Mouse (Mus musculus) erythroblast, embryonic 14.5 days (primary cell): ENCODE results near the gene Sigirr. TPM values are rescaled to one million over a fixed set of nuclear protein-coding genes. Genes with fewer than 3 reads are reported as not detected.
A peak's percentile ranks its signal among the peaks of the same experiment; 100 is the strongest.

Experiments
- H3K27me3 ChIP-seq: 2 replicates; pipeline ENCODE4 v1.6.1; 2012; ENCODE audit warnings: inconsistent platforms; ENCODE audit not compliant: control insufficient read depth
- H3K36me3 ChIP-seq: 2 replicates; pipeline ENCODE4 v1.6.1; 2012; ENCODE audit warnings: mild to moderate bottlenecking, inconsistent platforms; ENCODE audit not compliant: control insufficient read depth
- H3K4me1 ChIP-seq: 2 replicates; pipeline ENCODE4 v1.6.1; 2012; ENCODE audit warnings: inconsistent platforms; ENCODE audit not compliant: control insufficient read depth
- H3K4me3 ChIP-seq: replicated peaks from 2 replicates; pipeline ENCODE3; 2012; ENCODE audit warnings: moderate library complexity, mild to moderate bottlenecking, inconsistent platforms
- H3K9me3 ChIP-seq: 2 replicates; pipeline ENCODE4 v1.6.1; 2012; ENCODE audit warnings: low read length, inconsistent platforms, mixed read lengths; ENCODE audit not compliant: control insufficient read depth
- GATA1 ChIP-seq: IDR thresholded peaks from 2 replicates; pipeline ENCODE4 v1.6.1; 2012; ENCODE audit warnings: low read length, inconsistent platforms, mixed read lengths
- TAL1 ChIP-seq: IDR thresholded peaks from 3 replicates; pipeline ENCODE4 v1.6.1; 2012; ENCODE audit warnings: low read length, inconsistent platforms, mixed read lengths
- polyA plus RNA-seq: library from polyadenylated mRNA; stranded (reverse); fragments of >175 nt; gene quantifications from 2 replicates; pipeline ENCODE4 v1.2.3, GENCODE M21; 2012

Sigirr gene
- polyA plus RNA-seq, 1 experiment, result 0.16 TPM

DNA sequence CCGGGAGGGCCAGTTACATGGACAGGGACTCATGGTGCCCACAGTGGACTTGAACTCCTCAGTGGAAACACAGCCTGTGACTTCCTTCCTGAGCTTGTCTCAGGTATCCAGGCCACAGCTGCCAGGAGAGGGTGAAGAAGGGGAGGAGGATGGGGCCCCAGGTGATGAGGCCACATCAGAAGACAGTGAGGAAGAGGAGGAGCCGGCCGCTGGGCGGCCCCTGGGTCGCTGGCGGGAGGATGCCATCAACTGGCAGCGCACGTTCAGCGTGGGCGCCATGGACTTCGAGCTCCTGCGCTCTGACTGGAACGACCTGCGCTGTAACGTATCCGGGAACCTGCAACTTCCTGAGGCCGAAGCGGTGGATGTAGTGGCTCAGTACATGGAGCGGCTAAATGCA lies 32.0 kb downstream of the Sigirr start:
- TF ChIP-seq TAL1 (no peak), GATA1 (no peak)
- H3K4me3 ChIP-seq, result no peak overlapping the region
- H3K27me3 ChIP-seq, result peaks cover 71% of the 10 kb centered on the region
- no peaks in the 10 kb centered on the region; the same call in 1 of the 2 replicates for H3K9me3 ChIP-seq
- H3K4me1 ChIP-seq, result peaks cover 12% of the 10 kb centered on the region
- H3K36me3 ChIP-seq, result no peaks in the 10 kb centered on the region

DNA sequence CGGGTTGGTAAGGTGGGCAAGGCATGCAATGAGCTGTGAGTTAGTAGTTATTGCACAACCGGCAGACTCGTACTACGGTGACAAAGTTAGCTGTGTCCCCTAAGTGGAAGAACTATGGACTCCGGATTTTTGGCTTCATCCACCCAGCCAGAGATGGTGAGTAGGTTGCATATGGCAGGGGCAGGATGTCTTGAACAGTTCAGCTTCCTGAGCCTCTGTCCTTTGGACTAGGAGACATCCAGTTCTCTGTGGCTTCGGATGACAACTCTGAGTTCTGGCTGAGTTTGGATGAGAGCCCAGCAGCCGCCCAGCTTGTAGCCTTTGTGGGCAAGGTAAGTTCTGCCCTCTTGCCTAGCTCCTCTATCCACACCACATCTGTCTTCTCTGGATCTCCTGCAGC lies 35.8 kb downstream of the Sigirr start:
- H3K4me3 ChIP-seq, result no peak overlapping the region
- TF ChIP-seq GATA1 (no peak), TAL1 (no peak)
- H3K27me3 ChIP-seq, result peaks cover 76% of the 10 kb centered on the region
- no peaks in the 10 kb centered on the region for H3K36me3 ChIP-seq
- peaks cover 22% of the 10 kb centered on the region for H3K4me1 ChIP-seq
- no peaks in the 10 kb centered on the region; the same call in 1 of the 2 replicates for H3K9me3 ChIP-seq

DNA sequence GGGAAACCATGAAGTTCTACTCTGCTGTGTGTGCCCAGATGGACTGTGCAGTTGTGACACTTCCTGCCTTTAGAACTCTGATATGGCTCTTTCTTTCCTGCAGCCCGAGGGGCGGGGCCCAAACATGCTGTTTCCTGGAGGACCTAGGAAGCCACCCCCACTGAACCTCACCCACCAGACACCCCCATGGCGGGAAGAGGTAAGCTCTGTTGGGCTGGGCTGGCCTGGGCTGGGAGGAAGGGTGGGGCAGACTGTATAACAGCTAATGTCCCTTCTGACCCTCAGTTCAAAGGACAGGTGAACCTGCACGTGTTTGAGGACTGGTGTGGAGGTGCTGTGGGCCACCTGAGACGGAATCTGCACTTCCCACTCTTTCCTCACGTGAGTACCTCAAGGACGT lies 36.2 kb downstream of the Sigirr start:
- H3K4me3 ChIP-seq, result no peak overlapping the region
- H3K36me3 ChIP-seq, result no peaks in the 10 kb centered on the region
- peaks cover 77% of the 10 kb centered on the region for H3K27me3 ChIP-seq
- peaks cover 22% of the 10 kb centered on the region for H3K4me1 ChIP-seq
- TF ChIP-seq GATA1 (no peak), TAL1 (no peak)
- H3K9me3 ChIP-seq, result no peaks in the 10 kb centered on the region; the same call in 1 of the 2 replicates

DNA sequence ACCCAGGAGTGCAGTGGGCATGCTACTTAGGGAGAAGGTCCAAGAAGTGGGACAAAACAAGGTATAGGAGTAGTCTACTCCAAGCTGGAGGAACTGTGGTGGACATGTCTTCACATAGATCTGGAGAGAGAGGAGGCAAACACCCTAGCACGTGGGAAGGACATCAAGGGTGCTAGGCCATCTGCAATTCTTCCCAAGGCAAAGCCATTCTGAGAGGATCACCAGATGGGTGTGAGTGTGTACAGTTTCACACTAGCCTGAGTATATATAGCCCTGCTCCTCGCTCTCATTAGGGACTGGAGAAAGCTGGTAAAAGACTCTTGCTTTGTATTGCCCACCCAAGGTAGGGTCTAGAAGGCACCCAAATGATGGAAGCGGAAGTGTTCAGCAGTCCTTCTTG lies 37.0 kb downstream of the Sigirr start:
- TF ChIP-seq GATA1 (no peak), TAL1 (no peak)
- no peak overlapping the region for H3K4me3 ChIP-seq
- H3K4me1 ChIP-seq, result peaks cover 22% of the 10 kb centered on the region
- H3K36me3 ChIP-seq, result no peaks in the 10 kb centered on the region
- peaks cover 78% of the 10 kb centered on the region for H3K27me3 ChIP-seq
- no peaks in the 10 kb centered on the region; the same call in 1 of the 2 replicates for H3K9me3 ChIP-seq

DNA sequence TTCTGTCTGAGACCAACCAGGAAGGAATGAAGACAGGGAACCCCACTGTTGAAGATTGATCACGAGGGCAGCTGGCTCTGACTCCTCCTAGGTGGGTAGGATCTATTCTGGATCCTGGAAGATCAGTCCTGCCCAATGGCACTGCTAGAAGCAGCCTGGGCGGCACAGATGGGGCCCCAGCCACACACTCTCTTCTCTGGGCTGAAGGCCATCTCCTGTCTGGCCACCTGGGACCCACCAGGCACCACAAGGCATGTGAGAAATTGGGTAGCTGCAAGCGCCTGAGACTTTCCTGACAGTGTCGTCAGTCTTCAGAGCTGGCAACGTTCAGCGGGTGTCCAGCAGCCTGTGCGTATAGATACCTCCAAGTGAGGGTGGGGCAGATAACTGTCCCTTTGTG lies 37.8 kb downstream of the Sigirr start:
- no peak overlapping the region for H3K4me3 ChIP-seq
- H3K9me3 ChIP-seq, result no peaks in the 10 kb centered on the region; the same call in 1 of the 2 replicates
- H3K36me3 ChIP-seq, result no peaks in the 10 kb centered on the region
- no peak for TF ChIP-seq GATA1
- no peak for TF ChIP-seq TAL1
- H3K4me1 ChIP-seq, result peaks cover 22% of the 10 kb centered on the region
- H3K27me3 ChIP-seq, result peaks cover 78% of the 10 kb centered on the region

DNA sequence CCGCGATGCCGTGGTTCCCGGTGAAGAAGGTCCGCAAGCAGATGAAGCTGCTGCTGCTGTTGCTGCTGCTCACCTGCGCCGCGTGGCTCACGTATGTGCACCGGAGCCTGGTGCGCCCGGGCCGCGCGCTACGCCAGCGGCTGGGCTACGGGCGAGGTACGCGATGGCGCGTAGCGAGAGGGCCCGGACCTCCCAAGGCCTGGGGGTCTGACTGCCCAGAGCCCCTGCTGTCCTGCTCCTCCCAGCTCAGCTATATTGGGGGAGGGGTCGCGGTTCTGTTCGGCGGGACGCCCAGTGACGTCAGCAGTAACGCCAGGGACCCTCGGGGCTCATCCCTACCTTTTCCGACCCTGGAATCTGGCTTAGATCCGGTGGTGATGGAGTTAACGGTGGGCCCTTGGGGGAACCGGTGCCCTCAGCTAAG lies 39.1 kb downstream of the Sigirr start:
- H3K36me3 ChIP-seq, result no peaks in the 10 kb centered on the region
- no peak for TF ChIP-seq GATA1
- no peak for TF ChIP-seq TAL1
- H3K27me3 ChIP-seq, result peaks cover 76% of the 10 kb centered on the region
- no peaks in the 10 kb centered on the region; the same call in 1 of the 2 replicates for H3K9me3 ChIP-seq
- peak overlapping the region; percentile 31 for H3K4me3 ChIP-seq
- peaks cover 22% of the 10 kb centered on the region for H3K4me1 ChIP-seq

DNA sequence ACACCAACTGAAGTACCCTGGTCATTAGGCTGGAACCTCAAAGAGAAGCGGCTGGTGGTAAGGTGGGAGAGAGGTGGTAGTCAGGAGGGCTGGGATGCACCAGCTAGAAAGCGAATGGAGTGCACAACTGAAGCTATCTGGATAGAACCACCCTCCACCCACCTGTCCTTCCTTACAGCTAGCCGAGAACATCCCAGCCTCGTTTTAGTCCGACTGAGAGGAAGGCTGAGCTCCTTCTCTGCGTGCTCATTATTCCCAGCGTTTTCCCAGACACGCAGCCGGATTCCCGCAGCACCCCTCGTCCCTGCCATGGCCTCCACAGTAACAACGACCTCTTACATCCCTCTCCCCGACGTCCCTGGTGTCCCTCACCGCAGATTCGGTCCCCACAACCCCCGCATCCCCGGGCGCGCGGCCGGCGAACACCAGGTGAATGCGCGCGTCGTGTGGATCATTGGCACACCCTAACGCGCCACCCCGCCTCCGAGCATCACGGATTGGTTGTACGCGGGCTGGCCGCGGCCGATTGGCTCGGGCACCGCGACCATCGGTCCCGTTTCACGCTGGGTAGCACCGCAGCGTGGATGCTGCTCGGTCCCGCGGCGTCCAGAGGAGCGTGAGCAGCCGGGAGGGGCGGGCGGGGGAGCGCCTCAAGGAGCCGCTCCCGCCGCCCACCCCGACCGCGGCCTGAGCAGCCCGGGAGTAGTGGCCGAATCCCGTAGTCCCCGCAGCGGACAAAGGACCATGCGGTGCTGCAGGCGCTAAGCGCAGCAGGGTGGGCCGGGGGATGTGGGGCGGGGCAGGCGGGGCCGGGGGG lies 39.7 kb downstream of the Sigirr start, which contains the start of gene B4galnt4:
TSS of gene B4galnt4 (plus strand) at position 679 of the 817 bp plus-strand sequence.
- Histone ChIP-seq H3K4me1 (peaks cover 22% of the 10 kb centered on the region), H3K36me3 (no peaks in the 10 kb centered on the region), H3K27me3 (peaks cover 76% of the 10 kb centered on the region), H3K9me3 (peaks cover 2% of the 10 kb centered on the region), H3K4me3 (peak within 1 kb of the TSS; percentile 31)
- TF ChIP-seq TAL1 (no peak), GATA1 (no peak)

DNA sequence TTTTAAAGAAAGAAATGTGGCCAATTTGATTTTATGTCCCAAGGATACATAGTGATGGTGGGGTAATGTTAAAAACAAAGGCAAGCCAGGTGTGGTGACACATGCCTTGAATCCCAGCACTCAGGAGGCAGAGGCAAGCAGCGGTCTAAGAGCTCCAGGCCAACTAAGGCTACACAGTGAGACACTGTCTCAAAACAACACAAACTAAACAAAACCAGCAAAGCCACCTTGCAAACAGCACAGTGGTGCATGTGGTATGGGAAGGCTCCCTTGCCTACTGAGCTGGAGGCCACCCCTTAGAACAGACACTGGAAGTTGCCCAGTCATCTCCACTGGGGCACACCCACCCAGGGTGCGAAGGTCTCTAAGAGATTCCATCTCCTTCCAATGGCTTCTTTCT lies 40.4 kb downstream of the Sigirr start:
- TF ChIP-seq TAL1 (no peak), GATA1 (no peak)
- H3K27me3 ChIP-seq, result peaks cover 76% of the 10 kb centered on the region
- no peak overlapping the region for H3K4me3 ChIP-seq
- H3K4me1 ChIP-seq, result peaks cover 22% of the 10 kb centered on the region
- no peaks in the 10 kb centered on the region for H3K36me3 ChIP-seq
- H3K9me3 ChIP-seq, result peaks cover 4% of the 10 kb centered on the region

DNA sequence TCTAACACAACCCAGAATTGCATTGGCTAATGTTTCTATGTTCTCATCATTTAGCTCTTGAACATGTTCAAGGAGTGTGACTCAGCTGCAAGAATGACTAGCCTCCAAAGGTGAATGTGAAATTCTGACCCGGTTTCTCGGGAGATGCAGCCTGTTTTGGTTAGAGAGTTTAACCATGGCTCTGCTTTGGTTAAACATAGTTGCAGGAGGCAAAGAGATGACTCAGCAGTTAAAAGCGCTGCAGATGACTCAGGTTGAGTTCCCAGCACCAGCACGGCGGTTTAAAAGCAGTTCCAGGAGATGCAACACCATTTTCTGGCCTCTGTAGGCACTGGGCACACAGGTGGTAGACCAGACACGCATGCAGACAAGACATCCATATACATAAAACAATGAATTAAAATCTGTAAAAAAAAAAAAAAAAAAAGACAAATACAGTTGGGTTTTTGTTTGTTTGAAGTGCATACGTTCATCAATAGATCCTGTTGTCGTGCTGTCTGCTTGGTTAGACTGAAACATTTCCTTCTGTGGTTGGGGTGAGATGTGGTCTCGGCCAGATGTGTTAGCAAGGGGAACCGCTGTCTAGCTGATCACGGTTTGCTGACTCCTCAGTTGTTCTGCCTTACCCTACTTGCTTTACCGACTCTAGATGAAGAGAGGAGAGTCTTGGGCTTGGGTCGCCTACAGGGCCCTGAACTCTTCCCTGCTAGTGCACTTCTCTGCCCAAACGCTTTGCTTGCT lies 41.6 kb downstream of the Sigirr start:
- TF ChIP-seq GATA1 (no peak), TAL1 (no peak)

DNA sequence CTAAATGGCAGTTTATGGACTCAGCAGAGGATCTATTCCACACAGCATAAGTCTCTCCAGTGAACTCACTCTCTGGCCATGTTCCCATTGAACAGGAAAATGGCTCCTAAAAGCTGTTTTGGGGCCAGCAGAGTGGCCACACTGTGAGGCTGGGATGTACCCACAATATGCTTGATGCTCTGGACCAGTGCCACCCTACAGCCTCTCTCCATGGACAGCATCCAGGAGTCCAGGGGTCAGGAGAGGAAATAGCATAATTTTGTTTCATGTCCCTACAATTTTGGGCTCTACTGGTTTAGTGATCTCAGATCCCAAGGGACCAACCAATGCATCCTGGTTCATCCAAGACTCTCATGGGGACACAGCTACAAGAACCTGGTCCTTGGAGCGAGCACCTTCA lies 42.8 kb downstream of the Sigirr start:
- H3K4me3 ChIP-seq, result no peak overlapping the region
- H3K36me3 ChIP-seq, result no peaks in the 10 kb centered on the region
- H3K27me3 ChIP-seq, result peaks cover 54% of the 10 kb centered on the region
- peaks cover 18% of the 10 kb centered on the region for H3K4me1 ChIP-seq
- no peak for TF ChIP-seq GATA1
- TF ChIP-seq TAL1, result no peak
- peaks cover 4% of the 10 kb centered on the region for H3K9me3 ChIP-seq

More for the DNA sequence above, 41.6 kb downstream of the Sigirr start:
- no peak overlapping the region for H3K4me3 ChIP-seq
- peaks cover 65% of the 10 kb centered on the region for H3K27me3 ChIP-seq
- no peaks in the 10 kb centered on the region for H3K36me3 ChIP-seq
- H3K9me3 ChIP-seq, result peaks cover 4% of the 10 kb centered on the region
- peaks cover 22% of the 10 kb centered on the region for H3K4me1 ChIP-seq
